25 mouse cellular contexts compared by ENCODE assay signal in the genomic region with DNA sequence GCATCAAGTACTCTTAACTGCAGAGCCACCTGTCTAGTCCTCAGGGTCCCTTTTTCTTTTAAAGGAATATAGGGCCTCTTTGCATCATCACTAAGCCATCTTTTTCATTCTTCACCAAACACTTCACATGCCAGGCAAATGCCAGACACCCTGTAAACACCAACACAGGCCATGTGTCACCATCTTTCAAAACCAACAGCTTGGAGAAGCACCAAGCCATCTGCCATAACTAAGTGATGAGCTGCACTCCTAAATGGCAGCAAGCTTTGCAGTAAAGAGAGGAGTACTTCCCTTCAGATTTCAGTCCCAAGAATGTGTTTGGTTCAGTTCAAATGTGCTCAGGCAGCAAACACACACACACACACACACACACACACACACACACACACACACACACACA.
DNase-seq lines count a peak whose midpoint lies in the region; ATAC-seq and TF ChIP-seq lines count a peak whose summit lies in the region.
"Had no signal": no experiment of that assay in that cellular context is flagged by ENCODE, and none has a peak within 500 bp of the region (broad histone marks: within the 10 kb centered on the region; RNA-seq: fewer than 3 reads in every experiment).

No protein-coding gene starts in this region.

- no peak for DNase-seq in heart, adult 2 months
- no peak for DNase-seq in heart, postnatal 25 days (ENCODE audit: low spot score)
- DNase-seq in spleen, adult 2 months (ENCODE audit: low read depth in 1 of 2, low spot score in 2 of 2), result no peak
- no peak for DNase-seq in spleen, postnatal 36 days (ENCODE audit: low spot score in 2 of 2)
- no peak for DNase-seq in embryo, embryonic 10.5 days (ENCODE audit: low spot score)
- DNase-seq in T-cell, adult 2 months (ENCODE audit: low spot score), result no peak
- DNase-seq: adrenal gland, postnatal 10 days; cerebellum, adult 2 months; cerebellum, postnatal 36 days; gastrocnemius, postnatal 25 days; heart, adult 18-20 months; heart, postnatal 14 days; kidney, adult 18-20 months; liver, embryonic 13.5 days; lung, adult 2 months; lung, postnatal 14 days; thymus, adult 2 months had no signal

- peak overlapping the region; percentile 2; the same call in 1 of the 2 replicates for H3K27ac ChIP-seq in heart, adult 2 months
- H3K27ac ChIP-seq in spleen, adult 2 months (ENCODE audit: insufficient read depth, low read length), result peak overlapping the region; percentile 41
- H3K27ac ChIP-seq in forebrain, embryonic 16.5 days (ENCODE audit: low read length), result peak overlapping the region; percentile 52
- H3K27ac ChIP-seq: hindbrain, embryonic 14.5 days; limb, embryonic 12.5 days; liver, embryonic 13.5 days; midbrain, embryonic 13.5 days; stomach, postnatal 0 days had no signal

- H3K9ac ChIP-seq in heart, adult 2 months (ENCODE audit: low read depth, low read length), result no peak overlapping the region
- no peak overlapping the region for H3K9ac ChIP-seq in forebrain, embryonic 16.5 days (replicated peaks; ENCODE audit: low read depth, low read length)
- H3K9ac ChIP-seq: heart, embryonic 13.5 days; hindbrain, embryonic 14.5 days; limb, embryonic 12.5 days; liver, embryonic 13.5 days; midbrain, embryonic 13.5 days had no signal

- TF ChIP-seq POLR2A in heart, adult 2 months (IDR thresholded peaks at IDR 0.05; ENCODE audit: insufficient read depth, low read depth, low read length), result no peak
- TF ChIP-seq POLR2A in spleen, adult 2 months (IDR thresholded peaks at IDR 0.05; ENCODE audit: low read depth, low read length), result no peak

- H3K4me1 ChIP-seq in heart, adult 2 months (ENCODE audit: control insufficient read depth, insufficient read depth, low read length), result peaks cover 14% of the 10 kb centered on the region
- peaks cover 14% of the 10 kb centered on the region; the same call in 1 of the 2 replicates for H3K4me1 ChIP-seq in spleen, adult 2 months (ENCODE audit: control insufficient read depth, insufficient read depth, insufficient read length)
- H3K4me1 ChIP-seq in forebrain, embryonic 16.5 days (replicated peaks; ENCODE audit: control insufficient read depth, insufficient read depth, low read length), result peaks cover 49% of the 10 kb centered on the region

- H3K36me3 ChIP-seq in heart, adult 2 months (ENCODE audit: control insufficient read depth, insufficient read depth, low read length), result peaks cover 3% of the 10 kb centered on the region; the same call in 1 of the 2 replicates
- no peaks in the 10 kb centered on the region for H3K36me3 ChIP-seq in spleen, adult 2 months (ENCODE audit: control insufficient read depth, insufficient read depth, low read length)
- no peaks in the 10 kb centered on the region for H3K36me3 ChIP-seq in forebrain, embryonic 16.5 days (ENCODE audit: control insufficient read depth, insufficient read depth)
- H3K36me3 ChIP-seq: heart, embryonic 13.5 days; limb, embryonic 12.5 days; liver, embryonic 13.5 days; midbrain, embryonic 13.5 days had no signal

- peak; percentile 77 for ATAC-seq in forebrain, embryonic 16.5 days
- ATAC-seq: activated CD4-positive, CD25-positive, alpha-beta regulatory T cell, adult 4 months; inflammation-experienced regulatory T-cells, adult 6 months; midbrain, embryonic 13.5 days had no signal

- no peak overlapping the region for H3K4me3 ChIP-seq in heart, adult 2 months
- no peak overlapping the region for H3K4me3 ChIP-seq in spleen, adult 2 months (ENCODE audit: extremely low read depth, insufficient read depth, insufficient read length)
- H3K4me3 ChIP-seq in forebrain, embryonic 16.5 days (replicated peaks; ENCODE audit: low read length), result no peak overlapping the region
- H3K4me3 ChIP-seq: heart, embryonic 13.5 days; limb, embryonic 12.5 days; liver, embryonic 13.5 days; midbrain, embryonic 13.5 days had no signal

- H3K27me3 ChIP-seq in heart, adult 2 months (ENCODE audit: control insufficient read depth, insufficient read depth, low read length), result no peaks in the 10 kb centered on the region
- H3K27me3 ChIP-seq in spleen, adult 2 months (ENCODE audit: control insufficient read depth, insufficient read depth, low read length), result no peaks in the 10 kb centered on the region
- H3K27me3 ChIP-seq in forebrain, embryonic 16.5 days (replicated peaks; ENCODE audit: control insufficient read depth, insufficient read depth, low read length), result no peaks in the 10 kb centered on the region
- H3K27me3 ChIP-seq: heart, embryonic 13.5 days; limb, embryonic 12.5 days; liver, embryonic 13.5 days; midbrain, embryonic 13.5 days had no signal

- TF ChIP-seq EP300 in heart, adult 2 months (IDR thresholded peaks at IDR 0.05; ENCODE audit: insufficient read depth, low read depth, low read length), result no peak

- no peaks in the 10 kb centered on the region for H3K9me3 ChIP-seq in forebrain, embryonic 16.5 days (ENCODE audit: control insufficient read depth, low read length)
- H3K9me3 ChIP-seq: heart, embryonic 13.5 days; limb, embryonic 12.5 days; liver, embryonic 13.5 days; midbrain, embryonic 13.5 days had no signal

- intact Hi-C loops in heart, adult 2 months (cut with DNase I), result no loop called here
- intact Hi-C loops in heart, postnatal 25 days (cut with DNase I), result loop anchor here (5.0 kb wide), 1 partner anchor 45 kb away; no protein-coding TSS in a partner anchor

- H3K4me2 ChIP-seq in forebrain, embryonic 16.5 days (ENCODE audit: low read length), result no peak overlapping the region
- H3K4me2 ChIP-seq: heart, embryonic 13.5 days; hindbrain, embryonic 14.5 days; limb, embryonic 12.5 days; liver, embryonic 13.5 days; midbrain, embryonic 13.5 days had no signal

- no peak for TF ChIP-seq CTCF in heart, adult 2 months (IDR thresholded peaks at IDR 0.05)
- TF ChIP-seq CTCF in spleen, adult 2 months (IDR thresholded peaks at IDR 0.05; ENCODE audit: extremely low read depth, insufficient read depth, insufficient read length, insufficient replicate concordance), result no peak

- no peaks in the 10 kb centered on the region for H3K79me2 ChIP-seq in heart, adult 2 months (replicated peaks; ENCODE audit: control insufficient read depth, insufficient read depth, low read length)

Comparison
In these comparisons a context has a peak if more than half of its experiments do, and no peak if none do; other contexts are left out.
1. H3K27ac ChIP-seq: peak in every context shown above with its lines; median percentile 52 in forebrain, embryonic 16.5 days; 41 in spleen, adult 2 months; 2 in heart, adult 2 months.